Mouse (Mus musculus): Measurements from ENCODE around the gene Palld.

GRCm38 (mm10) chr8:61522132-61522531, 380.4 kb downstream of the Palld start:
- TF ChIP-seq GATA1 (IDR thresholded peaks at IDR 0.05; ENCODE audit: borderline replicate concordance, low read length) (no peak), FLI1 (IDR thresholded peaks at IDR 0.05; ENCODE audit: low read length) (no peak)
